Mouse (Mus musculus) limb, embryonic 11.5 days (tissue): ENCODE measurements around the gene Nr4a3. TPM values are rescaled to one million over a fixed set of nuclear protein-coding genes. Genes with fewer than 3 reads are reported as not detected.

ENCODE experiments used
- ATAC-seq: fragments of 200-750 bp; cut with Nextera tagmentation; 2 replicates; pipeline ENCODE4 v1.8.0; 2017; ENCODE audit warnings: low read depth; ENCODE audit not compliant: insufficient number of reproducible peaks, low FRiP score, low TSS enrichment
- DNase-seq: peaks from one replicate; pipeline ENCODE4 v3.0.0-alpha.2; 2015; ENCODE audit warnings: low spot score
- H3K27ac ChIP-seq: fragments of 300-500 bp; sonication (generic); replicated peaks from 2 replicates; pipeline ENCODE4 v1.5.1; 2014; ENCODE audit warnings: low read depth, mild to moderate bottlenecking, low read length
- H3K27me3 ChIP-seq: fragments of 300-500 bp; sonication (generic); 2 replicates; pipeline ENCODE4 v1.6.1; 2014; ENCODE audit warnings: mild to moderate bottlenecking, low read length, mixed read lengths; ENCODE audit not compliant: control insufficient read depth, insufficient read depth
- H3K36me3 ChIP-seq: fragments of 300-500 bp; sonication (generic); 2 replicates; pipeline ENCODE4 v1.6.1; 2014; ENCODE audit warnings: mild to moderate bottlenecking, low read length, moderate library complexity, mixed read lengths; ENCODE audit not compliant: control insufficient read depth, insufficient read depth
- H3K4me1 ChIP-seq: fragments of 300-500 bp; sonication (generic); 2 replicates; pipeline ENCODE4 v1.6.1; 2014; ENCODE audit warnings: low read length, mixed read lengths; ENCODE audit not compliant: control insufficient read depth, insufficient read depth
- H3K4me2 ChIP-seq: fragments of 300-500 bp; sonication (generic); 2 replicates; pipeline ENCODE4 v1.6.1; 2014; ENCODE audit warnings: low read depth, mild to moderate bottlenecking, moderate library complexity; ENCODE audit not compliant: severe bottlenecking
- H3K4me3 ChIP-seq: fragments of 300-500 bp; sonication (generic); 2 replicates; pipeline ENCODE4 v1.5.1; 2014; ENCODE audit warnings: low read depth, low read length
- H3K9ac ChIP-seq: fragments of 300-500 bp; sonication (generic); 2 replicates; pipeline ENCODE4 v1.6.1; 2014; ENCODE audit warnings: mild to moderate bottlenecking, low read length
- H3K9me3 ChIP-seq: fragments of 300-500 bp; sonication (generic); 2 replicates; pipeline ENCODE4 v1.6.1; 2016; ENCODE audit warnings: low read length; ENCODE audit not compliant: control insufficient read depth
- WGBS: fragments of 180-500 bp; shearing (Covaris S2); extraction: QIAGEN DNeasy Blood & Tissue Kit; methylation state at CpG from one replicate; pipeline ENCODE4 v1.1.7; 2014; 5-methylcytosine and 5-hydroxymethylcytosine counted together
- polyA plus RNA-seq: library from polyadenylated mRNA; unstranded; fragments of >200 nt; fragmentation: Nextera tagmentation; extraction: Ambion mirVana; gene quantifications from 2 replicates; pipeline ENCODE4 v1.2.1, GENCODE M21; 2014

Nr4a3 gene
- polyA plus RNA-seq: 0.17 and 0.28 TPM in 2 replicates

- peaks cover 21% of the 10 kb centered on the region; the same call in 1 of the 2 replicates for H3K4me1 ChIP-seq
- H3K27ac ChIP-seq: no peak within 1 kb of the TSS
Observed at GRCm38 (mm10) chr4:48044491-48045211, at the start of gene Nr4a3. Gene Nr4a3 (plus strand): TSS chr4:48045153.

GRCm38 (mm10) chr4:48002969-48003368 is 42.0 kb upstream of the Nr4a3 start:
- Histone ChIP-seq H3K36me3 (no peaks in the 10 kb centered on the region), H3K9ac (no peak overlapping the region), H3K4me1 (0 out of 2 replicates have a peak, but pooled peaks cover 2% of the 10 kb centered on the region), H3K4me3 (no peak overlapping the region), H3K27me3 (no peaks in the 10 kb centered on the region), H3K27ac (no peak overlapping the region), H3K4me2 (no peak overlapping the region), H3K9me3 (no peaks in the 10 kb centered on the region)
- whole genome bisulfite sequencing: 90% methylated on average over 4 of the region's 4 CpGs
- ATAC-seq: no peak
- no peak for DNase-seq

More at GRCm38 (mm10) chr4:48044491-48045211, at the start of gene Nr4a3:
- WGBS: under 1% methylated on average over 53 of the region's 54 CpGs
- H3K4me3 ChIP-seq: peak within 1 kb of the TSS; percentile 61
- no peaks in the 10 kb centered on the region for H3K9me3 ChIP-seq
- peak; percentile 85 for DNase-seq
- peak; percentile 71 for ATAC-seq
- no peaks in the 10 kb centered on the region for H3K36me3 ChIP-seq
- peak within 1 kb of the TSS; percentile 99 for H3K4me2 ChIP-seq
- H3K9ac ChIP-seq: peak within 1 kb of the TSS; percentile 56
- peaks cover 38% of the 10 kb centered on the region for H3K27me3 ChIP-seq

DNA sequence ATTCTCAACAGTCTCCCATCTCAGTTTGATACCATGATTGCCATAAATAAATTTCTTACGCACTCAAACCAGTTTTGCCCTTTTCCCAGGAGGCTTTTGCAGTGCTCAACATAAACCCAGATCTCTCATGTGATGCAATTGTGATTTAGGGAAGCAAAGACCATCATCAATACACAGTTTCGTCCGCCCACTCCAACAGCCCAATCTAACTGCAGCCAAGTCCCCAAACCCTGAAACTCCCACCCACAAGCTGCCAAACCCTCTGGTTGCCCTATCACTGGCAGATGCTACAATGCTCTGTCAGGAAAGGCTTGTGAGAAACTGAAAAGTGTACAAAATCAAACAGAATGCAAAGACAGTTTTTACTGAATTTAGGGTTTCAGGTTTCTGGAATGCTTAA is 41.5 kb upstream of the Nr4a3 start:
- no peak overlapping the region for H3K4me2 ChIP-seq
- H3K9me3 ChIP-seq: no peaks in the 10 kb centered on the region
- H3K4me1 ChIP-seq: 0 out of 2 replicates have a peak, but pooled peaks cover 2% of the 10 kb centered on the region
- H3K27ac ChIP-seq: no peak overlapping the region
- no peak overlapping the region for H3K4me3 ChIP-seq
- no peaks in the 10 kb centered on the region for H3K36me3 ChIP-seq
- H3K9ac ChIP-seq: no peak overlapping the region
- no peaks in the 10 kb centered on the region for H3K27me3 ChIP-seq
- ATAC-seq: no peak
- no peak for DNase-seq
- WGBS: 94% methylated on average over 3 of the region's 3 CpGs

DNA sequence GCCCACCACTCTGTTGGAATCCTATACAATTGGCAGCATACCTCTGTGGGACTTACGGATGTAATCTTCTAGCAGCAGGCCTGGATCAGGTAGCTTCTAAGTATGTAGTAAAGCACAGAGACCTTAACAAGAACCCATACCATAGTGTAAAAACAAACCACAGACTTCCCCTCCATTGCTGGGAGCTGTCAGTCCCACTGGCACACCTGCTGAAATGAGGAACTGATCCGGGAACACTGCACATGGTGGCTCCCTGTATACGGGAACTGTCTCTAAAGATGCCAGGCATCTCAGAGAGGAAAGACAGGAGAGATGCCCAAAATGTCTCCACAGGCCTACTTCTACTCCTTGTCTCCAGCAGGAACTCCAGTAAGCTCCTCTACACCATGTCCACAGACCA is 38.6 kb upstream of the Nr4a3 start:
- no peak overlapping the region for H3K27ac ChIP-seq
- no peak overlapping the region for H3K4me2 ChIP-seq
- DNase-seq (no peak), ATAC-seq (no peak)
- no peaks in the 10 kb centered on the region for H3K36me3 ChIP-seq
- H3K4me3 ChIP-seq: no peak overlapping the region
- no peak overlapping the region for H3K9ac ChIP-seq
- no peaks in the 10 kb centered on the region for H3K4me1 ChIP-seq
- no peaks in the 10 kb centered on the region for H3K27me3 ChIP-seq
- H3K9me3 ChIP-seq: no peaks in the 10 kb centered on the region
- 84% methylated on average over 3 of the region's 3 CpGs for WGBS

- H3K36me3 ChIP-seq: no peaks in the 10 kb centered on the region
- no peak overlapping the region for H3K9ac ChIP-seq
- H3K4me2 ChIP-seq: no peak overlapping the region
- H3K27ac ChIP-seq: no peak overlapping the region
- H3K9me3 ChIP-seq: no peaks in the 10 kb centered on the region
- DNase-seq: no peak
- ATAC-seq: no peak
- no peaks in the 10 kb centered on the region for H3K27me3 ChIP-seq
- H3K4me1 ChIP-seq: no peaks in the 10 kb centered on the region
- H3K4me3 ChIP-seq: no peak overlapping the region
- 83% methylated on average over 3 of the region's 3 CpGs for WGBS
Observed at GRCm38 (mm10) chr4:48012209-48012608, 32.7 kb upstream of the Nr4a3 start.

- Histone ChIP-seq H3K9me3 (no peaks in the 10 kb centered on the region), H3K4me2 (no peak overlapping the region), H3K9ac (no peak overlapping the region), H3K4me1 (no peaks in the 10 kb centered on the region), H3K27ac (no peak overlapping the region), H3K27me3 (no peaks in the 10 kb centered on the region), H3K4me3 (no peak overlapping the region), H3K36me3 (no peaks in the 10 kb centered on the region)
- no peak for ATAC-seq
- 91% methylated on average over 3 of the region's 3 CpGs for WGBS
- DNase-seq: no peak
Observed at GRCm38 (mm10) chr4:48022966-48023365, 22.0 kb upstream of the Nr4a3 start.

GRCm38 (mm10) chr4:48029652-48030051 is 15.3 kb upstream of the Nr4a3 start:
- 62% methylated on average over 24 of the region's 24 CpGs for WGBS
- H3K27ac ChIP-seq: no peak overlapping the region
- no peaks in the 10 kb centered on the region for H3K9me3 ChIP-seq
- H3K4me1 ChIP-seq: no peaks in the 10 kb centered on the region
- no peaks in the 10 kb centered on the region for H3K36me3 ChIP-seq
- no peaks in the 10 kb centered on the region for H3K27me3 ChIP-seq
- ATAC-seq (no peak), DNase-seq (no peak)
- no peak overlapping the region for H3K9ac ChIP-seq
- H3K4me3 ChIP-seq: no peak overlapping the region
- no peak overlapping the region for H3K4me2 ChIP-seq

- Histone ChIP-seq H3K27ac (no peak overlapping the region), H3K27me3 (no peaks in the 10 kb centered on the region), H3K4me1 (no peaks in the 10 kb centered on the region), H3K36me3 (no peaks in the 10 kb centered on the region), H3K9ac (no peak overlapping the region), H3K9me3 (no peaks in the 10 kb centered on the region), H3K4me3 (no peak overlapping the region), H3K4me2 (no peak overlapping the region)
- ATAC-seq: no peak
- 79% methylated on average over 9 of the region's 9 CpGs for WGBS
- DNase-seq: no peak
Observed at GRCm38 (mm10) chr4:48034287-48034686, 10.7 kb upstream of the Nr4a3 start.

- Histone ChIP-seq H3K4me3 (no peak overlapping the region), H3K36me3 (no peaks in the 10 kb centered on the region), H3K27me3 (no peaks in the 10 kb centered on the region), H3K27ac (no peak overlapping the region), H3K9ac (no peak overlapping the region), H3K4me2 (no peak overlapping the region), H3K9me3 (no peaks in the 10 kb centered on the region), H3K4me1 (no peaks in the 10 kb centered on the region)
- DNase-seq: no peak
- WGBS: 76% methylated on average over 4 of the region's 4 CpGs
- ATAC-seq: no peak
Observed at GRCm38 (mm10) chr4:48037646-48038045, 7.3 kb upstream of the Nr4a3 start.
